Mouse (Mus musculus): ENCODE results near the gene Epha6.
A peak's percentile ranks its signal among the peaks of the same experiment; 100 is the strongest.

The Epha6 gene

DNA sequence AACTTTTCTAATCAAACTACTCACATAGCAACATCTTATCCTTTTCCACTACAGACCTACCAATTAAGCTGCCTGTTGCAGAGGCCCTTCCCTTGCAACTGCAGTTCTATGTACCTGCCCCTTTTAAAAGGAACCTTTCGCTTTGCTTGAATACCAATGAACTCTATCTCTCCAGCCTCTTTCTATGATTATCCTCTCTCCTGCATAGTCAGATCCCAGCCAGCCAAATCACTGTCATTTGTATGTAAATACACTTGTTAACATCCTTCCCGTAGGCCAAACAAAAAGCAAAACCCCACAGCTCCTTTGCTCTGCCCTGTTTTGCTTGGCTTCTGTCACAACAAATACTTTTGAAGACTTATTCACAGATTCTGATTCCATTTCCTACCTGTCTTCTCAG, 961.6 kb downstream of the Epha6 start:
- DNase-seq (ENCODE audit: low spot score): no peak

DNA sequence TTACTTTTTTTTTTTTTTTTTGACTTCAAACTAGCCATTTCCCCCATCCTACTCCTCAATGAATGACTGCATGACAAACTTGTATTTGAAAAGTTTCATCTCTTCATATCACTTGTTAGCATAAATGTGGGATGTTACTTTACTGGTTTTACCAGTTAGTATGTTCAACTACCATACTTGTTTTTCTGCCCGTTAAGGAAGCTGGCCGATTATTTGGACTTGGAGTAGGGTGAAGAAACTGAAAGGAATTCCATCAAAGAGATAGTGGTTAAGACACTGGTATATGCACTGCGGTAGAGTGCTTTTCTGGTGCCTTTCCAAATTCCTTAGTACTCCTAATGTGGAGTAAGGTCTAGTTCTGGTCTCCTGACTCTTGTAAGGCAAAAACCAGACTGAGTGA, 965.3 kb downstream of the Epha6 start:
- no peak for DNase-seq (ENCODE audit: low spot score)

GRCm38 (mm10) chr16:59639102-59639691, 966.1 kb downstream of the Epha6 start, which contains the start of gene Arl6:
Gene Arl6 (minus strand): TSS chr16:59639391.
- peak; percentile 93 for DNase-seq (ENCODE audit: low spot score)

- DNase-seq (ENCODE audit: low spot score): no peak
Measured at GRCm38 (mm10) chr16:59634598-59634997, 970.7 kb downstream of the Epha6 start.

- no peak for DNase-seq (ENCODE audit: low spot score)
Measured at GRCm38 (mm10) chr16:59621554-59621953, 983.8 kb downstream of the Epha6 start.

DNA sequence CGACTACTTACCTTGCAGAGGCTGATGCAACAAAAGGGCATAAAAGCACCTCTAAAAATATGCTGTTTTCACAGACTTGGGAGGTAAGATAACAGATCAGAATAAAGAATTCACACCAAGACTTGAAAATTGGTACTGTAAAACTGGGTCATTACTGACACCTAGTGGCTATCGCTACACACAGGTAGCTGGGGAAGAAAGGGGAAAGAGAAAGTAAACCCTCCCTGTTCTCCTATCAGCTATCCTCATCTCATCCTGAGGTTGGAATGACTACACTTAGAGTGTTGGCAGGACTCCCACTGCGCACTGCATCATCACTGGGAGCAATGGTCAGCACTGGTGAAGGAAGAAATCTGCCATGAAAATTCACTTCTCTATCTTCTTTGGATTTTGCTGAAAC, 988.2 kb downstream of the Epha6 start:
- no peak for DNase-seq (ENCODE audit: low spot score)

- DNase-seq (ENCODE audit: low spot score): no peak
Measured at GRCm38 (mm10) chr16:59615675-59616074, 989.7 kb downstream of the Epha6 start.

- DNase-seq (ENCODE audit: low spot score): no peak
Measured at GRCm38 (mm10) chr16:59610750-59611149, 994.6 kb downstream of the Epha6 start.

DNA sequence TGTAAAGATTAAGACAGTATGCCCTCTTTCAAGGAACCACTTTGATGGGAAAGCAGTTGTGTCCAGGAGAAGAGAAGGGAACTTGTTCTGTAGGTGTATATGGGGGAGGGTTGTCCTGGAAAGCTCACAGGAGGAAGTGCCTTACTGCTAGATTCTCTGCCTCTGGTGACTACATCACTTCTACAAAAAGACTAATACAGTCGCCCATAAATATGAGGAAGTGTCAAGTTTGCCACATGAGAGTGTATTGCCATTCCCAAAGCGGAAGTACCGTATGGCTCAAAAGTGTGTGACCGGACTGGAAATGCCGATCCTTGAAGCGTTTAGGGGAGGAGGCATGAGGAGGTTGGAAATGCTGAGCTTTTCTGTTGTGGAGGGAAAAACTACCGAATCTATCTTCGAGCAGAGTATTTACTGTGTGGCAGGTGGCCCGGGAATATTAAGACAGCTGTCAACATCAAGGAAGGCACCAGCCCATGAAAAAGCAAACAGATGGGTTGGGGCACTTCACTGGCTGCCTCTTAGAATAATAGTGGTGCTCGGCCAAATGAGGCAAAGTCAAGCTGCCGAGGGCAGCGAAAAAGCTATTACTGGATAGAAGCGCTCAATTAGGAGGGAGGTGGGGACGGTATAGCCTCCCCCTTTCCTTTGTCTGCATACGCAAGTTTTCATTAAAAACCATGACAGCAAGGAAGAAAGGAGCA, 1001.1 kb downstream of the Epha6 start:
- no peak for DNase-seq (ENCODE audit: low spot score)

Measured in yolk sac, embryonic 10.5 days (tissue).